Mouse (Mus musculus) hindbrain, embryonic 14.5 days (tissue): Measurements from ENCODE around the gene Fgfr2. TPM values are rescaled to one million over a fixed set of nuclear protein-coding genes. Genes with fewer than 3 reads are reported as not detected.

Experiments used
- ATAC-seq: fragments of 200-750 bp; cut with Nextera tagmentation; 2 replicates; pipeline ENCODE4 v1.8.0; 2017; ENCODE audit warnings: moderate number of reproducible peaks, mild to moderate bottlenecking, moderate TSS enrichment, moderate library complexity; ENCODE audit not compliant: low FRiP score
- DNase-seq: peaks from one replicate; pipeline ENCODE4 v3.0.0-alpha.2; 2015; ENCODE audit warnings: low spot score
- H3K27ac ChIP-seq: fragments of 300-500 bp; sonication (generic); 2 replicates; pipeline ENCODE4 v1.5.1; 2014; ENCODE audit warnings: mild to moderate bottlenecking, moderate library complexity
- H3K27me3 ChIP-seq: fragments of 300-500 bp; sonication (generic); 2 replicates; pipeline ENCODE4 v1.6.1; 2014; ENCODE audit warnings: mild to moderate bottlenecking, low read length, mixed read lengths; ENCODE audit not compliant: control insufficient read depth, insufficient read depth
- H3K36me3 ChIP-seq: fragments of 300-500 bp; sonication (generic); replicated peaks from 2 replicates; pipeline ENCODE4 v1.6.1; 2014; ENCODE audit not compliant: control insufficient read depth, insufficient read depth
- H3K4me1 ChIP-seq: fragments of 300-500 bp; sonication (generic); replicated peaks from 2 replicates; pipeline ENCODE4 v1.6.1; 2014; ENCODE audit warnings: antibody characterized with exemption, low read length, mixed read lengths; ENCODE audit not compliant: control insufficient read depth, insufficient read depth
- H3K4me2 ChIP-seq: fragments of 300-500 bp; sonication (generic); replicated peaks from 2 replicates; pipeline ENCODE4 v1.6.1; 2014; ENCODE audit warnings: mild to moderate bottlenecking, moderate library complexity
- H3K4me3 ChIP-seq: fragments of 300-500 bp; sonication (generic); replicated peaks from 2 replicates; pipeline ENCODE4 v1.5.1; 2014; ENCODE audit warnings: mild to moderate bottlenecking, low read length
- H3K9ac ChIP-seq: fragments of 300-500 bp; sonication (generic); 2 replicates; pipeline ENCODE4 v1.6.1; 2014
- H3K9me3 ChIP-seq: fragments of 300-500 bp; sonication (generic); 2 replicates; pipeline ENCODE4 v1.6.1; 2016; ENCODE audit warnings: low read length; ENCODE audit not compliant: control insufficient read depth
- WGBS: fragments of 180-500 bp; shearing (Covaris S2); extraction: QIAGEN DNeasy Blood & Tissue Kit; methylation state at CpG from one replicate; pipeline ENCODE4 v1.1.7; 2014; 5-methylcytosine and 5-hydroxymethylcytosine counted together
- polyA plus RNA-seq: library from polyadenylated mRNA; unstranded; fragments of >200 nt; fragmentation: Nextera tagmentation; extraction: Ambion mirVana; gene quantifications from 2 replicates; pipeline ENCODE4 v1.2.1, GENCODE M21; 2014

Gene Fgfr2
- polyA plus RNA-seq, 1 experiment from 2014 or later, result 43.5 TPM

- ATAC-seq (0 out of 2 replicates have a peak, but pooled peaks have one; percentile 26), DNase-seq (peak; percentile 50)
- no peaks in the 10 kb centered on the region for H3K9me3 ChIP-seq
- H3K4me2 ChIP-seq, result peak overlapping the region; percentile 99
- peak overlapping the region; percentile 62; the same call in 1 of the 2 replicates for H3K9ac ChIP-seq
- no peaks in the 10 kb centered on the region; the same call in 1 of the 2 replicates for H3K27me3 ChIP-seq
- H3K4me3 ChIP-seq, result peak overlapping the region; percentile 45
- 2% methylated on average over 18 of the region's 18 CpGs for WGBS
- peaks cover 11% of the 10 kb centered on the region for H3K4me1 ChIP-seq
- no peaks in the 10 kb centered on the region for H3K36me3 ChIP-seq
- peak overlapping the region; percentile 16; the same call in 1 of the 2 replicates for H3K27ac ChIP-seq
Measured at GRCm38 (mm10) chr7:130646762-130647139, 2476.4 kb downstream of the Fgfr2 start.

GRCm38 (mm10) chr7:130645994-130646761 lies 2477.0 kb downstream of the Fgfr2 start:
- no peaks in the 10 kb centered on the region for H3K9me3 ChIP-seq
- no peaks in the 10 kb centered on the region; the same call in 1 of the 2 replicates for H3K27me3 ChIP-seq
- under 1% methylated on average over 55 of the region's 55 CpGs for WGBS
- peak overlapping the region; percentile 62 for H3K9ac ChIP-seq
- ATAC-seq (peak; percentile 74; the same call in 1 of the 2 replicates), DNase-seq (peak; percentile 32)
- peaks cover 11% of the 10 kb centered on the region for H3K4me1 ChIP-seq
- H3K27ac ChIP-seq, result peak overlapping the region; percentile 16; the same call in 1 of the 2 replicates
- peak overlapping the region; percentile 99 for H3K4me2 ChIP-seq
- H3K36me3 ChIP-seq, result no peaks in the 10 kb centered on the region
- peak overlapping the region; percentile 45 for H3K4me3 ChIP-seq

- WGBS, result 20% methylated on average over 15 of the region's 15 CpGs
- Histone ChIP-seq H3K4me1 (peaks cover 11% of the 10 kb centered on the region), H3K9ac (peak overlapping the region; percentile 62; the same call in 1 of the 2 replicates), H3K4me3 (peak overlapping the region; percentile 45), H3K27me3 (no peaks in the 10 kb centered on the region; the same call in 1 of the 2 replicates), H3K36me3 (no peaks in the 10 kb centered on the region), H3K9me3 (no peaks in the 10 kb centered on the region), H3K27ac (0 out of 2 replicates have a peak overlapping the region, but pooled peaks have one; percentile 16), H3K4me2 (peak overlapping the region; percentile 99)
- ATAC-seq, result no peak; the same call in 1 of the 2 replicates
- no peak for DNase-seq
Measured at GRCm38 (mm10) chr7:130645332-130645993, 2477.7 kb downstream of the Fgfr2 start.

- Histone ChIP-seq H3K27me3 (no peaks in the 10 kb centered on the region; the same call in 1 of the 2 replicates), H3K36me3 (no peaks in the 10 kb centered on the region), H3K27ac (no peak overlapping the region), H3K4me2 (no peak overlapping the region), H3K9ac (no peak overlapping the region), H3K9me3 (no peaks in the 10 kb centered on the region), H3K4me3 (no peak overlapping the region), H3K4me1 (no peaks in the 10 kb centered on the region)
- DNase-seq (no peak), ATAC-seq (no peak)
- 87% methylated on average over 9 of the region's 9 CpGs for WGBS
Measured at GRCm38 (mm10) chr7:130640681-130641080, 2482.5 kb downstream of the Fgfr2 start.

GRCm38 (mm10) chr7:130637811-130638210 lies 2485.3 kb downstream of the Fgfr2 start:
- ATAC-seq, result no peak
- Histone ChIP-seq H3K4me1 (no peaks in the 10 kb centered on the region), H3K4me2 (no peak overlapping the region), H3K27ac (no peak overlapping the region), H3K27me3 (no peaks in the 10 kb centered on the region), H3K9me3 (no peaks in the 10 kb centered on the region), H3K36me3 (no peaks in the 10 kb centered on the region), H3K4me3 (no peak overlapping the region), H3K9ac (no peak overlapping the region)
- 32% methylated on average over 6 of the region's 6 CpGs for whole genome bisulfite sequencing
- no peak for DNase-seq

GRCm38 (mm10) chr7:130636902-130637301 lies 2486.2 kb downstream of the Fgfr2 start:
- Histone ChIP-seq H3K27me3 (no peaks in the 10 kb centered on the region), H3K4me2 (no peak overlapping the region), H3K4me3 (no peak overlapping the region), H3K36me3 (no peaks in the 10 kb centered on the region), H3K9me3 (no peaks in the 10 kb centered on the region), H3K27ac (no peak overlapping the region), H3K4me1 (no peaks in the 10 kb centered on the region), H3K9ac (no peak overlapping the region)
- no peak for ATAC-seq
- DNase-seq, result no peak
- WGBS, result 92% methylated on average over 4 of the region's 4 CpGs

GRCm38 (mm10) chr7:130636274-130636673 lies 2486.9 kb downstream of the Fgfr2 start:
- ATAC-seq, result no peak
- Histone ChIP-seq H3K27me3 (no peaks in the 10 kb centered on the region), H3K36me3 (no peaks in the 10 kb centered on the region), H3K4me1 (no peaks in the 10 kb centered on the region), H3K4me3 (no peak overlapping the region), H3K27ac (no peak overlapping the region), H3K9me3 (no peaks in the 10 kb centered on the region), H3K9ac (no peak overlapping the region), H3K4me2 (no peak overlapping the region)
- no peak for DNase-seq
- WGBS, result 87% methylated on average over 3 of the region's 3 CpGs

- Histone ChIP-seq H3K4me3 (no peak overlapping the region), H3K4me2 (no peak overlapping the region), H3K36me3 (no peaks in the 10 kb centered on the region), H3K9me3 (no peaks in the 10 kb centered on the region), H3K27me3 (no peaks in the 10 kb centered on the region), H3K27ac (no peak overlapping the region), H3K9ac (no peak overlapping the region), H3K4me1 (no peaks in the 10 kb centered on the region)
- 63% methylated on average over 7 of the region's 7 CpGs for WGBS
- ATAC-seq (no peak), DNase-seq (no peak)
Measured at GRCm38 (mm10) chr7:130635212-130635611, 2487.9 kb downstream of the Fgfr2 start.

GRCm38 (mm10) chr7:130634259-130634871 lies 2488.8 kb downstream of the Fgfr2 start:
- Histone ChIP-seq H3K36me3 (no peaks in the 10 kb centered on the region), H3K4me2 (no peak overlapping the region), H3K9ac (no peak overlapping the region), H3K9me3 (no peaks in the 10 kb centered on the region), H3K4me1 (no peaks in the 10 kb centered on the region), H3K27ac (no peak overlapping the region), H3K4me3 (no peak overlapping the region), H3K27me3 (no peaks in the 10 kb centered on the region)
- WGBS, result 95% methylated on average over 4 of the region's 4 CpGs
- DNase-seq (no peak), ATAC-seq (no peak)
